Mouse (Mus musculus) bone marrow, adult 2 months (tissue): ENCODE measurements around the gene Ggt6.

Experiments used
- CTCF ChIP-seq: fragments of 200-500 bp; IDR thresholded peaks from 2 replicates; pipeline ENCODE4 v1.5.1; 2011; ENCODE audit warnings: low read length, control low read depth; ENCODE audit not compliant: control insufficient read depth, insufficient read depth
- POLR2A ChIP-seq: fragments of 200-500 bp; IDR thresholded peaks from 2 replicates; pipeline ENCODE4 v1.6.1; 2011; ENCODE audit warnings: low read depth, mild to moderate bottlenecking, control low read depth, low read length, borderline replicate concordance; ENCODE audit not compliant: control insufficient read depth

DNA sequence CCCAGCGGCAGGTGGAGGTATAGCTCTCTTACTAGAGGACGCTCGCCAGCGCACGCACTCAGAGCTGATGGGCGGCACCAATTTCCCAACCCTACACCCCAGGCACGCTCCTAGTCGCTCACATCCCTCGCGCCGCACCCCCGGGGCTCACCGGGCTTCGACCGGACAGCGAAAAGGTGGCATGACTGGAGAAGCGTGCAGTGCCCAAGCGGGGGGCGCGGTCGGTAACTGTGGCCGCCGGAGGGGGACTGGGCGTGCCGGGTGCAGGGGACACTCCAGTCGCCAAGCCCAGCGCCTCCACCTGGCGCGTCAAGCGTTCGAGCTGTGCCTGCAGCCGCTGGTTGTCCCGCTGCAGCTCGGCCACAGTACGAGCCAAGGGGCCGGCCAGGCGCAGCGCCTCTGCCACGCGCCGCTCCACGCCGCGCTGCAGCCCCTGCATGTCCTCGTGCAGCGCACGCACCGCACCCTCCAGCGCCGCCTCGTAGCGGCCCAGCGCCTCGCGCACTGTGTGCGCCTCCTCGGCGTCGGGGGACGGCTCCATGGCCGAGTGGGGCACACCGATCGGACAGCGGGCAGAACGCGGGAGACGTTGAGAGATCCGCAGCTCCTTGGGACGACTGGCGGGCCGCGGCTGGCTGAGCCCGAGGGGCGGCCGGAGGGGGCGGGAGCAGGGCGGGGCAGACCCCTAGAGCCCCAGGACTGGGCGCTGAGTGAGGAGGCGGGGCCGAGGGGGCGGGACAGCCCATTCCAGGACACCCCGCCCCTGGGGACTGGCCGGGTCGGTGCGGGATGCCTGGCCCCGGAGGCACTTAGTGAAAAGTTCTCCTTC, 24.0 kb upstream of the Ggt6 start, which contains the start of gene Smtnl2:
- no peak for TF ChIP-seq CTCF
- TF ChIP-seq POLR2A, result no peak
